Mouse (Mus musculus): ENCODE results near the gene Il22ra1. TPM values are rescaled to one million over a fixed set of nuclear protein-coding genes. Genes with fewer than 3 reads are reported as not detected.

The Il22ra1 gene
- total RNA-seq, 1 experiment from 2014 or later = not detected

DNA sequence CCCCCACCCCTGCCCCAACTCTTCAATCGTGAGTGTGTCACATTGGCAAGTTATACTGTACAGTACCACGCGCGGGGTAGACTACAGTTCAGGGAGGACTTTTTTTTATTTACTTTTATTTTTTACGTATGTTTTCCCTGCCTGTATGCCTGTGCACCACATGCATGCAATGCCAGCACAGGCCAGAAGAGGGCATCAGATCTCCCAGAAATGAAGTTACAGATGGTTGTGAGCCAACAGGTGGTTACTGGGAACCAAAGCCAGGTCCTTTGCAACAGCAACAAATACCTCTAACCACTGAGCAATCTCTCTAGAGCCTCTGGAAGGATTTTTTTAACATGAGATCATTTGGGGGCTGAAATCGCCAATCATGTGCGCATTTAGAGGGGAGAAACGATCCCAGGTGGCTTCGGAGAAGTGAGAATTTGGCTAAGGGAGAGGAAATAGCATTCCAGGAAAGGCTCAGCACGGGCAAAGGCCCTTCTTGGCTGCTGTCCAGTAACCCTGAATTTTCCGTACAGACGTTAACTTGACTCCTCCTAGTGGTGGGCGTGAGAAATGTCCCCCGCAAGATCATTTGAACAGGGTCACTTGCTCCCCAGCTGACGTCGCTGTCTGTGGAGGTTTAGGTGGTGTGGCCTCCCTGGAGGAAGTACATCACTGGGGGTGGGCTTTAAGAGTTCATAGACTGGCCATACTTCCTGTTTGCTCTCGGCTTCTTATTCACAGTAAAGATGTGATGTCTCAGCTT lies 5.3 kb upstream of the Il22ra1 start:
- ATAC-seq (replicated peaks in 1 of 2; ENCODE audit: insufficient read depth in 1 of 2, low FRiP score in 2 of 2, low TSS enrichment in 1 of 2, low read depth in 1 of 2, poor library complexity in 2 of 2, severe bottlenecking in 2 of 2) = no peak

GRCm38 (mm10) chr4:135726416-135726815 lies 1.6 kb upstream of the Il22ra1 start:
- no peak for ATAC-seq (replicated peaks in 1 of 2; ENCODE audit: insufficient read depth in 1 of 2, low FRiP score in 2 of 2, low TSS enrichment in 1 of 2, low read depth in 1 of 2, poor library complexity in 2 of 2, severe bottlenecking in 2 of 2)

DNA sequence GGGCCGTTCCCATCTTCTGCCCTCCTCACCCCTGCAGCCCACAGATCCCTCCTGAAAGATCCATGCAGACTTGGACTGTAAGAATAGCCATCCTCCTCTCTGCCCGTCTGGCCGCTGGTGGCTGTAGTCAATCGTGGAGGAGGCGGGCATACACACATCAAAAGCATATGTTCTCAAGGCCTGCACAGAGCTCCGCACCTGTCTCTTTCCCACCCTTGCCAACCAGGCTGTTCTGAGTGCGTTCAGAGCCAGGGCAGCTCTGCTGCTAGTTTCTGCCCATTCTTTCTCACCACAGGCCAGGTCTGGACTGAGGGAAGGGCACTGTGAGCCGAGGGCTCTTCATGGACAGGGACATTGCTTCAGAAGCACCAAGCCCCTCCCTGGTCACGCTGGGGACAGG lies 2.2 kb downstream of the Il22ra1 start:
- no peak for ATAC-seq (replicated peaks in 1 of 2; ENCODE audit: insufficient read depth in 1 of 2, low FRiP score in 2 of 2, low TSS enrichment in 1 of 2, low read depth in 1 of 2, poor library complexity in 2 of 2, severe bottlenecking in 2 of 2)

GRCm38 (mm10) chr4:135730951-135731350 lies 3.0 kb downstream of the Il22ra1 start:
- no peak for ATAC-seq (replicated peaks in 1 of 2; ENCODE audit: insufficient read depth in 1 of 2, low FRiP score in 2 of 2, low TSS enrichment in 1 of 2, low read depth in 1 of 2, poor library complexity in 2 of 2, severe bottlenecking in 2 of 2)

GRCm38 (mm10) chr4:135733901-135734300 lies 5.9 kb downstream of the Il22ra1 start:
- no peak for ATAC-seq (replicated peaks in 1 of 2; ENCODE audit: insufficient read depth in 1 of 2, low FRiP score in 2 of 2, low TSS enrichment in 1 of 2, low read depth in 1 of 2, poor library complexity in 2 of 2, severe bottlenecking in 2 of 2)

- no peak for ATAC-seq (replicated peaks in 1 of 2; ENCODE audit: insufficient read depth in 1 of 2, low FRiP score in 2 of 2, low TSS enrichment in 1 of 2, low read depth in 1 of 2, poor library complexity in 2 of 2, severe bottlenecking in 2 of 2)
Measured at GRCm38 (mm10) chr4:135736903-135737302, 8.9 kb downstream of the Il22ra1 start.

DNA sequence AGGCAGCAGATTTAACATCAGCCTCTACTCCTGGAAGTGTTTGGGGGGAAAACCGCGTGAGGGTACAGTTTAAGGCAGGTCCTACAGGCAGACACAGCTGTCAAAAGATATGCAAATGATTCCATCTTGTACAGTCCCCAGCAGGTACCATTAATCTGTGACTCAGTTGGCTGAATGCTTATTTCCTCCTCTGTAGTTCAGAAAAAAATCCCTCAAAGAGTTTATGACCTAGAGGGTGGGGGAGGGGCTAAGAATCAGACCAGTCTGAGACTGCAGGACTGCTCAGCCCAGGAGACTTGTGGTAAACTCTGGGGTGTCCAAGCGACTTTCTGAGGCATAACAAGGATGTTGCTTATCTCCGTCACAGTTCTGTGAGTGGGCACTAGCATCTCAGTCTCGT lies 10.3 kb downstream of the Il22ra1 start:
- ATAC-seq (replicated peaks in 1 of 2; ENCODE audit: insufficient read depth in 1 of 2, low FRiP score in 2 of 2, low TSS enrichment in 1 of 2, low read depth in 1 of 2, poor library complexity in 2 of 2, severe bottlenecking in 2 of 2) = no peak

- no peak for ATAC-seq (replicated peaks in 1 of 2; ENCODE audit: insufficient read depth in 1 of 2, low FRiP score in 2 of 2, low TSS enrichment in 1 of 2, low read depth in 1 of 2, poor library complexity in 2 of 2, severe bottlenecking in 2 of 2)
Measured at GRCm38 (mm10) chr4:135739148-135739547, 11.2 kb downstream of the Il22ra1 start.

DNA sequence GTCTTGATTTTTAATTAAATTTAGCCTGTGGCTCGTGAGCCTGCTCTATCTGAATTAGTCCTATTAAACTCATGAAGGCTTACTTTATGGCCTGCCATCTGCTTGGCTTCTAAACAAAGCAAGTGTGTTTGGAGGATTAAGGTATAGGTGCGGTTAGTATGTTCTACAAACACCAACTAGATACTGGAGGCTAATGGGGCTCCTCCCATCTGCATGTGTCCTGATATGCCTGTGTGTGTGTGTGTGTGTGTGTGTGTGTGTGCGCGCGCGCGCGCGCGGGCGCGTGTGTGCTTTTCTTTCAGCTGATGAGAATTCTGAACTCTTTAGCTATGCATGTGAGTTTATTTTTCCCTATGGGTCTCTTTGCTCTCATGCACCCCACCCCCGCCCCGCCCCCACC lies 11.7 kb downstream of the Il22ra1 start:
- no peak for ATAC-seq (replicated peaks in 1 of 2; ENCODE audit: insufficient read depth in 1 of 2, low FRiP score in 2 of 2, low TSS enrichment in 1 of 2, low read depth in 1 of 2, poor library complexity in 2 of 2, severe bottlenecking in 2 of 2)

GRCm38 (mm10) chr4:135743520-135743919 lies 15.5 kb downstream of the Il22ra1 start:
- no peak for ATAC-seq (replicated peaks in 1 of 2; ENCODE audit: insufficient read depth in 1 of 2, low FRiP score in 2 of 2, low TSS enrichment in 1 of 2, low read depth in 1 of 2, poor library complexity in 2 of 2, severe bottlenecking in 2 of 2)

DNA sequence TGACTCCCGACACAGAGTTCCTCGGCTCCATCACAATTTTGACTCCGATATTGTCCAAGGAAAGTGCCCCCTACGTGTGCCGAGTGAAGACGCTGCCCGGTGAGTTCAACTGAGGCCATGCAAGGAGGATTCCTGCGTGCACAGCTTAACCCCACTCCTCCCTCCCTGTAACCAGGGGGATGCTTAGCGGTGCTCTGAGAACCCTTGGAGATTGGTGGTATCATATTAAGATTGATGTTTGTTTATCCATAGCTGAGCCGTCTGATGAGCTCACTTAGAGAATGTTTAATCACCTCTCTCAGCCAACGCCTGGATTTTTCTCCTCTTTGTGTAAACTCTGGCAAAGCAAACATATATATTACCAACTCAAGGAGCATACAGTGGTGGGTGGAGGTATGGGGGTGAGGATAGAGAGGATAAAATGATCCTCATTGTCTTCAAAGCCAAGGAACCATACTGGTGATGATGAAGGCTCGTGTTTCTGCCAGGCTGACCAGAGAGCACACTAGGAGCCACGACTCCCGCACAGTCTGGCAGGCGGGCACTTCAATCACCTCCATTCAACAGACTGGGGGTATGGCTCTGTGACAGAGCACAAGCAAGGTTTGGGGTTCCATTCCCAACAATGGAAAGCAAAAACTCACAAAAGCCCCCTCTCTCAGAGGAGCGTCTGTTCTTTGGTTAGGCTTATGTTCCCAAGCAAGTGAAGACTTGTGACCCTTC lies 16.9 kb downstream of the Il22ra1 start:
- no peak for ATAC-seq (replicated peaks in 1 of 2; ENCODE audit: insufficient read depth in 1 of 2, low FRiP score in 2 of 2, low TSS enrichment in 1 of 2, low read depth in 1 of 2, poor library complexity in 2 of 2, severe bottlenecking in 2 of 2)

DNA sequence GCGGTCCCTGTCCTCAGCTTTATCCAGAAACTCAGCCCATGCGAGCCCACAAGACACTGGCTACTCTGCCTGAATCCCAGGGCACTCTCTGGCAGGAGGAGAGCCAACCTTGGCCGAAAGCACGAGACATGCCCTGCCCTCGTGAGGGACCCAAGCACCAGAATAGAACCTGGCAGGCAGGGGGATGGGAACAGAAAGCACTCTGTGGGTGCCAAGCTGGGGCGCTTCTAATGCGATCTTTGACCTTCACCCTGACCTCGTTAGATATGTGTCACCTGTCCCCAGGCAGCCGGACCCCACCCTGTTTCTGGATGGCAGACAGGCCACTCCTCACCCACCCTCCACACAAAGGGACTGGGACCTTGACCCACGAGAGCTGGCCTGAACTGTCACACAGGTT lies 17.6 kb downstream of the Il22ra1 start:
- ATAC-seq (replicated peaks in 1 of 2; ENCODE audit: insufficient read depth in 1 of 2, low FRiP score in 2 of 2, low TSS enrichment in 1 of 2, low read depth in 1 of 2, poor library complexity in 2 of 2, severe bottlenecking in 2 of 2) = no peak

DNA sequence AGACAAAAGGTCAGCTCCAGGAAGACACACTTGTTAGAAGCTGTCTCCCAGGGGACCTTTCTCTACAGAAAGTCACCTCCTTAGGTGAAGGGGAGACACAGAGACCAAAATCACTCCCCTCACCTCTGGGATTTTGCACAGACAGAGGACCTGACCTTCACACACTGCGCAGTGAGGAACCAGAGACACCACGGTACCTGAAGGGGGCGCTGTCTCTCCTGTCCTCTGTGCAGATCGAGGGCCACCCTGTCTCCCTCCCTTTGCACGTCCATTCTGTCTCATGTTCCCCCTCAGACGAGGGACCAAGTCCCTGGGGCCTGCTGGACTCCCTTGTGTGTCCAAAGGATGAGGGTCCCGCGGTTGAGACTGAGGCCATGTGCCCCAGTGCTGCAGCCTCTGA lies 22.9 kb downstream of the Il22ra1 start:
- ATAC-seq (replicated peaks in 1 of 2; ENCODE audit: insufficient read depth in 1 of 2, low FRiP score in 2 of 2, low TSS enrichment in 1 of 2, low read depth in 1 of 2, poor library complexity in 2 of 2, severe bottlenecking in 2 of 2) = no peak

- ATAC-seq (replicated peaks in 1 of 2; ENCODE audit: insufficient read depth in 1 of 2, low FRiP score in 2 of 2, low TSS enrichment in 1 of 2, low read depth in 1 of 2, poor library complexity in 2 of 2, severe bottlenecking in 2 of 2) = no peak
Measured at GRCm38 (mm10) chr4:135752106-135752778, 24.3 kb downstream of the Il22ra1 start.

GRCm38 (mm10) chr4:135752779-135753164 lies 24.8 kb downstream of the Il22ra1 start:
- no peak for ATAC-seq (replicated peaks in 1 of 2; ENCODE audit: insufficient read depth in 1 of 2, low FRiP score in 2 of 2, low TSS enrichment in 1 of 2, low read depth in 1 of 2, poor library complexity in 2 of 2, severe bottlenecking in 2 of 2)

DNA sequence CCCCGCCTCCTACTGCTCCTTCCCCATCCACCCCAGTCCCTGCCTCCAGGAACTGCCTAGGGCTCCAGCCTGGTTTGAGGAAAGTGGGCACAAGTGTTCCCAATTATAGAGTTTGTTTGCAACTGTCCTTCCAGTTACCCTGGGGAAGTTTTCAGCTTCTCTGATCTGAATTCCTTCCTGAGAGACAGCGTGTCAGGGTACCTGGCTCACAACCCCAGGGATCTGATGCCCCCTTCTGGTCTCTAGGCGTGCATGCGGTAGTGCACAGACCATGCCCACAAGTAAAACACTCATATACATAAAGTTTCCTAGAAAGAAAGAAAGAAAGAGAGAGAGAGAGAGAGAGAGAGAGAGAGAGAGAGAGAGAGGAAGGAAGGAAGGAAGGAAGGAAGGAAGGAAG lies 30.4 kb downstream of the Il22ra1 start:
- ATAC-seq (replicated peaks in 1 of 2; ENCODE audit: insufficient read depth in 1 of 2, low FRiP score in 2 of 2, low TSS enrichment in 1 of 2, low read depth in 1 of 2, poor library complexity in 2 of 2, severe bottlenecking in 2 of 2) = no peak

DNA sequence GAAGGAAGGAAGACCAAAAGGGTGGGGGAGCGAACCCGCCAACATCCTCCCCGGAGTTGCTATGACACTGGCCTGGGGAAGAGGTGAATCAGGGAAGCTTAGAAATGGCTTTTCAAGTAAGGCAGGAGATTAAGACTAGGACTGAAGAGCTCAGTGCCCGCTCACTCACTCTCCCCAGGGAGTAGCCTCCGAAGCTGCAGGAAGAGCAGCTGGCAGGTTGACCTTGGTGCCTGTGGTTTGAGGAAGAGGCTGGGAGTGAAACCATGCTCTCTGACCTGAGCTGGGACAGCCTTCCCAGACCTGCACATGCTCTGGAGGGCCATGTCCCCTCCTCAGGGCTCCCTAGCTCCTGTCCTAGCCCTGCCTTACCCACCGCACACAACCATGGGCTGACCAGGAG lies 30.9 kb downstream of the Il22ra1 start:
- no peak for ATAC-seq (replicated peaks in 1 of 2; ENCODE audit: insufficient read depth in 1 of 2, low FRiP score in 2 of 2, low TSS enrichment in 1 of 2, low read depth in 1 of 2, poor library complexity in 2 of 2, severe bottlenecking in 2 of 2)

DNA sequence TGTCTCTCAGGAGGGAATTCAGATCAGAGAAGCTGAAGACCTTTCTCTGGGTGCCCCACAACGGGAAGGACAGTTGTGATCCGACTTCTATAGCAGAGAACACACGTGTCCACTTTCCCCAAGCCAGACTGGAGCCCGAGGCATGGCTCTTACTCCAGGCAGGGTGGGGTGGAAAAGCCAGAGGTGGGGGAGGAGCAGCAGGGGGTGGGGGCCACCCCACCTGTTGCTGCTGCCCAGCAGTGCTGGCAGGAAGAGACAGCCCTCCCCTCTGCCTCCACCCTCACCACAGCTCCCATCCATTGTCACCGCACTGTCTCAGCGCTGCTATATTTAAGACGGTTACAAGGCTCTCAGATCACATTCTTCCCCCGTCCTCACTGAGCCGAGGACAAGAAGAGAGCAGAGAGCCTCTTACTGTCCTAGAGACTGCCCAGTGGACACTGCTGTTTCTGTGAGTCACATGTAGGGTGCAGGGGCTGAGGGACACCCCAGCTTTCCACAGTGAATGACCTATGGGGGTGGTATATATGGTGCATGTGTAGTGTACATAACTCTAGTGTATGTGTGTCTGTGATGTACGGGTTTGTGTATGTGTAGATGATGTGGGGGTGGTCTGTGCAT lies 31.5 kb downstream of the Il22ra1 start, which contains the start of gene Myom3:
Gene Myom3 (plus strand): TSS at position 360 of the 621 bp plus-strand sequence.
- ATAC-seq (replicated peaks in 1 of 2; ENCODE audit: insufficient read depth in 1 of 2, low FRiP score in 2 of 2, low TSS enrichment in 1 of 2, low read depth in 1 of 2, poor library complexity in 2 of 2, severe bottlenecking in 2 of 2) = no peak
